Mouse (Mus musculus) C3H10T1/2 (cell line): ENCODE results near the gene Tmem17. TPM values are rescaled to one million over a fixed set of nuclear protein-coding genes. Genes with fewer than 3 reads are reported as not detected.

Source experiments
- polyA plus RNA-seq, 2 experiments: library from polyadenylated mRNA; unstranded; fragments of >200 nt; fragmentation: generic; extraction: Trizol; gene quantifications; one replicate each; pipeline ENCODE4 v1.2.1; 2012; ENCODE audit warnings: missing spikeins in 2 of 2

Gene Tmem17
- polyA plus RNA-seq, result 1 to 10 TPM; 1.1 to 4.8 TPM

DNA sequence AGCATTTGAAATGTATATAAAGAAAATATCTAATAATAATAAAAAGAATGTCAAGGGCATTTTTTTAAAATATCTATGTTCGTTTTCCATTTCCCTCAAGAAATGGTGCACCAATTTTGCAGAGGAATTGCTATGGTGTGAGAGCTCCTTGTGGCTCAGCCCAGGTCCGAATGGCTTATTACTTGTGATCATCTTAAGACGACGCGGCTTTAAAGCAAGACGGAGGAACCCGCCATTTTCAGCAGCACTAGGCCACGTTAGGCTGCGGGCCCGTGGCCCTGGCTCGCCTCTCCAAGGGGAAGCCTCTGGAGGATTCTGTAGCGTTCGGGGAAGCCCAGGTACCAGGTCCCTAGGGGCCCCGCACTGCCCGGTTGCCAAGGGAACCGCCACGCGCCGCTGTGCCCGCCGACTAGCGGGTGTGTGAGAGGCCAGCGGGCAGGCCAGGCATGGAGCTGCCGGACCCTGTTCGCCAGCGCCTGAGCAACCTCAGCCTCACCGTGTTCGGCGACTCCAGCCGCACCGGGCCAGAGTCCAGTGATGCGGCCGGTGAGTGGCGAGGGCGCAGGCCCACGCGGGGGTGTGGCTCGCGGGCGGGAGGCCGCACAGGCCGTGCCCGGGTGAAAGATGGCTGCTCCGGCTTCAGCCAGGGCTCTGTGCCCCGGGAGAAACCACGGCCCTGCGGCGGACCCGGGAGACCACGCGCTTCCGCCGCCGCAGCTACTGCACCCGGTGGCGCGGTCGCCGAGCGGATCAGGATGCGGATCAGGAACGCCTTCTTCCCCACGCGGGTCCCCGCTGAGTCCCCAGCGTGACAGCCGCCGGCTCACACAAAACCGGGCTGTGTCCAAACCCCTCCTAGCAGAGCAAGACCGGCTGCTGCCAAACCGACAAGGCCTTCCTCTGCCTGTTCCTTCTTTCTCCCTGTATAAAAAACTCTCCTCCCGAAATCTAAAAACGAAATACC lies at the start of gene Tmem17:
Tmem17 (plus strand) TSS at position 51 of the 964 bp plus-strand sequence.

Other genes with a start within 250 kb of the Tmem17 start
- gene Ehbp1, start 169.8 kb upstream of the Tmem17 start, polyA plus RNA-seq, result 1 to 10 TPM in 1 of 2 experiments, under 1 TPM in 1; 0.23 to 6.2 TPM